Mouse (Mus musculus) mesoderm, embryonic 11.5 days (tissue): Measurements from ENCODE around the gene Gna12.

Experiments used
- DNase-seq: peaks from one replicate; pipeline ENCODE4 v3.0.0-alpha.2; 2012; ENCODE audit warnings: low read depth, low spot score

Gna12 gene

DNA sequence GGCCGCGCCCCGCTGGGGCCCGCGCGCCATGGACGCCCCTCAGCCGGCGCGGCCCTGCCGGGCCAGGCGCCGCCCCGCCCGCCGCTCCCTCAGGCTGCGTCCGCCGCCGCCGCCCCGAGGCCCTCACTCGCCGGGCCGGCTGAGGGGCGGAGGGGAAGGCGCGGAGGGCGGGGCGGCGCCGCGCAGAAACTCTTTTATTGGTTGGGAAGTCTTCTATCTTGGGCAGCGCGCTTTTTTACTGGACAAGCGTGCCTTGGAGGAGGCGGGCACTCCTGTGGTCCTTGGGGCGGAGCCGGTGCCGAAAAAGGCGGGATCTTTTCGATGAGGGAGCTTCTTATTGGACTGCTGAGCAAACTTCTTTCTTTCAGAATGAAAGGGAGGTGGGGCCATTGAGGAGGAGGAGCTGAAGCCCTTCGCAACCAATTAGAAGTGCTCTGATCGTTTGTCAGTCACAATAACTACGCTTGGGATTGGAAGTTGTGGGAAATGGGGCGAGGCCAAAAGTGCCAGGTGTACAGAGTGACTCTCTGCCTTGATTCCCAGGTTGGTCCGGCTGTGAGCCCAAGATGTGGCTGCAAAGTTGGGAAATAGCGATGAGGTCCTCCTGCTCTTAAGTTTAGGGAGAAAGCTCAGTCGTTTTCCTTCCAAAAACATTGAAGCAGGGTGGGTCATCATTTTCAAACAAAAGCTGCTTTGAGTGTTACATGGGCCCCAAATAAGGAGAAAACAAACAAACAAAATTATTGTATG, at the start of gene Gna12:
Gene Gna12 (minus strand): TSS at position 118 of the 750 bp plus-strand sequence.
- peak; percentile 99 for DNase-seq

- no peak for DNase-seq
Observed at GRCm38 (mm10) chr5:140878644-140879043, 48.4 kb upstream of the Gna12 start.

- no peak for DNase-seq
Observed at GRCm38 (mm10) chr5:140873736-140874307, 43.6 kb upstream of the Gna12 start.

- DNase-seq, result peak; percentile 38
Observed at GRCm38 (mm10) chr5:140873039-140873551, 42.9 kb upstream of the Gna12 start.

GRCm38 (mm10) chr5:140872532-140873038, 42.4 kb upstream of the Gna12 start:
- DNase-seq, result peak; percentile 43

DNA sequence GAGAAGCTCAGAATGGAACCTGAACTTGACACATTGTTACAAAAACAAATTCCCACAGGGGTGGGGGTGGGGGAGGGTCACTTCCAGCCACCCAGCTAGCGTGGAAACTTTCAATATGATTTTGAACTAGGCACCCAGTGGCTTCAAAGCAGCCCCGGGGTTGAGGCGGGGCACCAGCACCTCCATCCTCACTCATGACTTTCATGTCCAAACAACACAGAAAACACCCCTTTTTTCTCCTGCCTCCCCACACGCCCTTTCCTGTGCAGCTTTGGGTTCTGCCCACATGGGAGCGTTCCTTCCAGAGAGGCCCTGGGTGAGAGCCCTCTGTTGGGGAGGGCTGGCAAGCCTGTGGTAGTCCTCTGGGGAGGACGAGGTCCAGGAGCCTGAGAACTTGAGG, 41.0 kb upstream of the Gna12 start:
- DNase-seq, result no peak

- peak; percentile 75 for DNase-seq
Observed at GRCm38 (mm10) chr5:140869034-140869433, 38.8 kb upstream of the Gna12 start.

GRCm38 (mm10) chr5:140859730-140860129, 29.5 kb upstream of the Gna12 start:
- DNase-seq, result no peak

- DNase-seq, result no peak
Observed at GRCm38 (mm10) chr5:140858335-140858734, 28.1 kb upstream of the Gna12 start.

DNA sequence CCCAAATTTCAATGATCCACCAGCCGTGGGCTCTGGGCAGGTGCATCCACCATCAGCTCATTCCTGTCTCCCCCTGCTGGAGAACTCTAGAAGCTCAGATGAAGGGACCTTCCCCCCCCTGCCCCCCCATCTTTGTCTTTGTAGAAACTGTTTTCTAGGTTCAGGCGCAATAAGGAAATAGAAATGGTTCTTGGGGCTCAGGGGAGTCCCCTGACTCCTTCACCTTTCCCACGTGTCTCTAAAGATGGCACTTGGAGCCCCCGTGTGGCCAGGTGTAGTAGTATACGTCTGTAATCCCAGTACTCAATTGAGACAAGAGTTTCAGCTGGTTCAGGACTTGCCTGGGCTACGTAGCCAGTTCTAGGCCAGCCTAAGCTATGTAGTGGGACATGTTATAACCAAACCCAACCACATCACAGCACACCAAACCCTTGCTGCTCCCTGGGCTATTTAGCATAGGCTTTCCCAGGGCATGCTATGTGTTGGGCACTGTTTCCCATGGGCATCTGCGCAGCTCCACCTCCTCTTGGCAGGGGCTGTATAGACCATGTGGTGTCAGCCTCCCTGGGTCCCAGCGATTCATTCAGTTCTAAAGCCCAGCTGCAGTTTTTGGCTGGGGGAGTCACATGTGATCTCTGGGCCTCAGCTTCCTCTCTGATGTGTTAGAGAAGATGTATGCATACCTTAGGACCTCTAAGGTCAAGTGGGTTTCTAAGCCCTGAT, 27.4 kb upstream of the Gna12 start:
- no peak for DNase-seq

DNA sequence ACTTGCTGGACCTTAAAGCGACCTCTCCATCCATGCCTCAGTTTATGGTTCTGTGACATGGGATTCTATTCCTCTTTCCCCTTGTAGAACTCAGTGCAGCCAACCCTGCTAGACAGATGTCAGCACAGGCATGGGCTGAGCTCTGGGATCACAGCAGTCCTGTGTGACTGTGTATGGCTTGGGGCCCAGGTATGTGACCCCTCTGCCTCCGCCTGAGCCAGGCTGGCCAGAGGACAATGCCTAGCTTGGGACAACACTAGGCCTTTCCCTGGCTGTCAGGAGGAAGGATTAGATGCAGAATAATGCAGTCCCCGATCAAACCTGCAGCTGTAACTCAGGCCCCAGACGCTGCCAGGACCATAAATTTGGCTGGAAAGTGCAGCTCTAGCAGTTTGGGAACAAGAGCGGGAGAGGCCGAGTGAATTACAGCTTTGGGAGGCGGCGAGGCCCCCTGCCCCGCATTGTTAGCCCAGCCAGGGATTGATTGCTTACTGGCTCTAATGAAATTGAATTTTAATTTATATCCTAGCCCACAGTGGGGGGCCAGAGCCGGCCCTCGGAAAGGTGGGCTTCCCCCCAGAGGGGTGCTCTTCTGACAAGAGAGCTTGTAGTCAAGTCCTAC, 25.8 kb upstream of the Gna12 start:
- DNase-seq, result peak; percentile 66

- no peak for DNase-seq
Observed at GRCm38 (mm10) chr5:140854700-140855099, 24.5 kb upstream of the Gna12 start.

- DNase-seq, result no peak
Observed at GRCm38 (mm10) chr5:140853723-140854122, 23.5 kb upstream of the Gna12 start.

DNA sequence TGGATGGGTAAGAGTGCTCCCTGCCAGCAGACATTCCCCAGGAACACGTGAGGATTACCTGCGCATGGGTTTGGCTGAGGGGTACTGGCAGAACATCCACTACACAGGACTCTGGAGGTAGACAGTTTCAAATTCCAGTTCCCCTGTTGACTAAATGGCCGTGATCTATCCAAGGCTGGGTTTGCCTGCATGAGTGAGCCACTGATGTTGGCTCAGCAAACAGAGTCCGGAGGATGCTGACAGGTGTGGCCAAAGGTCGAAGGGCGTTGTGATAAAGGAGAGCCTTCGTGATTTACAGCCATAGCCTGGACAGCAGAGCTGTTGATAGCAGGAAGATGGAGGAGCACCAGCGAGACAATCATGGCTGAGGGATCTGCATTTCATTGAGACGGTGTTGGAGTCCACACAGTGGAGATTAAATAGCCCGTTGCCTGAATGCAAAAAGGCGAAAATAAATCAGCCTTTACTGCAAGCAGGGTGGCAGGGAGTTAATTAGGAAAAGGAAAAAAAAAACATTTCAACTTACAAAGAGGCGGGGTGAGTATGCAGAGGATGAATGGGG, 22.3 kb upstream of the Gna12 start:
- DNase-seq, result peak; percentile 19

GRCm38 (mm10) chr5:140847300-140847729, 17.1 kb upstream of the Gna12 start:
- peak; percentile 82 for DNase-seq

- no peak for DNase-seq
Observed at GRCm38 (mm10) chr5:140841942-140842341, 11.7 kb upstream of the Gna12 start.

DNA sequence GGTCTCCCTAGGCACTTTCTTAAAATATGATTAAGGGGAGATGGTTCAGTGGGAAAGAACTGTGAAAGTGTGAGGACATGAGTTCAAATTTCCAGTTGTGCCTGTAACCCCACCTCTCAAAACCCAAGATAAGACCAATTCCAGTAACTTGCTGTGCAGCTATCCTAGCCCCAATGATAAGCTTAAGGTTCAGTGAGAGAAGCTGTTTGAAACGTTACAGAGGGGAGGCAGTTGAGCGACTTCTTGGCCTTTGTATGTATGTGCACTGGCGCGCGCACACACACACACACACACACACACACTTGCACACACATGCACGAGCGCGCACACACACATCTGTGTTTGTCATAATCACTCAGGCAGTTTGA, 817 bp upstream of the Gna12 start:
- no peak for DNase-seq

DNA sequence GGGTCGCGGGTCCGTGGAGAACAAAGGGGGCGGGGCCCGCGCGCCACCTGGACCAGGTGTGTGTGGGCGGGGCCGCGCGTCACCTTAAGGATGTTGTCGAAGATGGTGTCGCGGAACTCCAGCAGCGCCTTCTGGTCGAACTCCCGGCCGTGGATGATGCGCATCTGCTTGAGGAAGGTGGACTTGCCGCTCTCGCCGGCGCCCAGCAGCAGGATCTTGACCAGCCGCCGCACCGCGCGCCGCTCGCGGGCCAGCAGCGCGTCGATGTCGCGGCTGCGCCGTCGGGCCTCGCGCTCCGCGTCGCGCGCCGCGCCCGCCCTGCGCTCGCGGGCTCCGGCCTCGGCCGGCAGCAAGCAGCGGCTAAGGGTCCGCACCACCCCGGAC, 328 bp downstream of the Gna12 start:
- DNase-seq, result no peak

- peak; percentile 35 for DNase-seq
Observed at GRCm38 (mm10) chr5:140829081-140829910, 935 bp downstream of the Gna12 start.

DNA sequence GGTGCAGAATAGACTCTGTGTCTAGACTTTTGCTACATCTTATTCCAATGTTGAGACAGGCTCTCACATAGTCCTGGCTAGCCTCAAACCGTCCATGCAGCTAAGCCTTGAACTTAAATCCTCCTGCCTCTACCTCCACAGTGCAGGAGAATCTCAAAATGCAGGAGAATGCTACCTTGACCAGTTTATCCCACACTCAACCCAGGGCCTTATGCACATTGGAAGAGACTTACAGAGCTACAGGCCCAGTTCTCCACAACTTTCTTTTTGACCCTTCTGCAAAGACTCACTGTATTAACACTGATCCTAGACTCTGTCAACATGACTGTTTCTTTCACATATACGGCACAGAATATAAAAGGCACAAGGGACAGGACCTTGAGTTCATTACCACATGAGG, 1.9 kb downstream of the Gna12 start:
- no peak for DNase-seq

GRCm38 (mm10) chr5:140827896-140828295, 2.3 kb downstream of the Gna12 start:
- DNase-seq, result no peak
